In genomic region chr17:31497726-31498125, GRCm38 (mm10) we compare ENCODE assay signal across 17 mouse cellular contexts.
"Had no signal": no experiment of that assay in that cellular context is flagged by ENCODE, and none has a peak within 500 bp of the region (broad histone marks: within the 10 kb centered on the region; RNA-seq: fewer than 3 reads in every experiment).

No protein-coding gene starts in this region.

- H3K4me2 ChIP-seq: kidney, embryonic 15.5 days; liver, embryonic 11.5 days; liver, embryonic 15.5 days; midbrain, embryonic 15.5 days; neural tube, embryonic 13.5 days; stomach, embryonic 15.5 days had no signal

- H3K4me3 ChIP-seq: kidney, embryonic 15.5 days; left cerebral cortex, adult 2 months; limb, embryonic 10.5 days; liver, embryonic 15.5 days; midbrain, embryonic 10.5 days; midbrain, embryonic 15.5 days; neural tube, embryonic 13.5 days; stomach, embryonic 15.5 days had no signal

- ATAC-seq: lung, postnatal 0 days; midbrain, embryonic 15.5 days had no signal

- H3K9ac ChIP-seq: kidney, embryonic 15.5 days; liver, embryonic 15.5 days; midbrain, embryonic 15.5 days; neural tube, embryonic 13.5 days; stomach, embryonic 15.5 days had no signal

- H3K4me1 ChIP-seq: kidney, embryonic 15.5 days; limb, embryonic 10.5 days; midbrain, embryonic 10.5 days; midbrain, embryonic 15.5 days; neural tube, embryonic 13.5 days; stomach, embryonic 15.5 days had no signal

- DNase-seq: kidney, postnatal 14 days; lung, adult 2 months; lung, postnatal 36 days; retina, postnatal 1 day; right cerebral cortex, postnatal 4 days; thymus, adult 2 months; thymus, postnatal 25 days had no signal

- H3K9me3 ChIP-seq: kidney, embryonic 15.5 days; limb, embryonic 10.5 days; liver, embryonic 15.5 days; midbrain, embryonic 10.5 days; midbrain, embryonic 15.5 days; neural tube, embryonic 13.5 days; stomach, embryonic 15.5 days had no signal

- H3K27ac ChIP-seq: kidney, embryonic 15.5 days; left cerebral cortex, adult 2 months; limb, embryonic 10.5 days; liver, embryonic 15.5 days; midbrain, embryonic 10.5 days; midbrain, embryonic 15.5 days; neural tube, embryonic 13.5 days; stomach, embryonic 15.5 days had no signal

- H3K27me3 ChIP-seq: kidney, embryonic 15.5 days; liver, embryonic 15.5 days; midbrain, embryonic 15.5 days; neural tube, embryonic 13.5 days; stomach, embryonic 15.5 days had no signal
